Mouse (Mus musculus) liver, embryonic 11.5 days (tissue): ENCODE data around the gene BC049352. TPM values are rescaled to one million over a fixed set of nuclear protein-coding genes. Genes with fewer than 3 reads are reported as not detected.

ENCODE experiments used
- ATAC-seq: fragments of 200-750 bp; cut with Nextera tagmentation; replicated peaks from 2 replicates; pipeline ENCODE4 v1.8.0; 2017; ENCODE audit warnings: moderate number of reproducible peaks, mild to moderate bottlenecking, moderate TSS enrichment, moderate library complexity; ENCODE audit not compliant: low FRiP score
- DNase-seq: peaks from one replicate; pipeline ENCODE4 v3.0.0-alpha.2; 2017; ENCODE audit warnings: low spot score
- H3K27ac ChIP-seq: fragments of 300-500 bp; sonication (generic); 2 replicates; pipeline ENCODE4 v1.5.1; 2014; ENCODE audit warnings: mild to moderate bottlenecking, low read depth, low read length, control low read depth
- H3K27me3 ChIP-seq: fragments of 300-500 bp; sonication (generic); replicated peaks from 2 replicates; pipeline ENCODE4 v1.6.1; 2014; ENCODE audit warnings: low read length, mixed read lengths; ENCODE audit not compliant: control insufficient read depth, insufficient read depth
- H3K36me3 ChIP-seq: fragments of 300-500 bp; sonication (generic); 2 replicates; pipeline ENCODE4 v1.6.1; 2014; ENCODE audit warnings: mild to moderate bottlenecking, low read length, moderate library complexity, mixed read lengths; ENCODE audit not compliant: control insufficient read depth, insufficient read depth
- H3K4me1 ChIP-seq: fragments of 300-500 bp; sonication (generic); replicated peaks from 2 replicates; pipeline ENCODE4 v1.6.1; 2014; ENCODE audit warnings: low read length, mixed read lengths; ENCODE audit not compliant: control insufficient read depth, insufficient read depth
- H3K4me2 ChIP-seq: fragments of 300-500 bp; sonication (generic); 2 replicates; pipeline ENCODE4 v1.6.1; 2014; ENCODE audit warnings: mild to moderate bottlenecking, control low read depth, moderate library complexity
- H3K4me3 ChIP-seq: fragments of 300-500 bp; sonication (generic); 2 replicates; pipeline ENCODE4 v1.5.1; 2014; ENCODE audit warnings: low read depth, low read length, control low read depth
- H3K9ac ChIP-seq: fragments of 300-500 bp; sonication (generic); 2 replicates; pipeline ENCODE4 v1.6.1; 2014; ENCODE audit warnings: low read depth, low read length, control low read depth
- H3K9me3 ChIP-seq: fragments of 300-500 bp; sonication (generic); 2 replicates; pipeline ENCODE4 v1.6.1; 2016; ENCODE audit warnings: low read length, inconsistent platforms, mixed read lengths; ENCODE audit not compliant: control insufficient read depth
- WGBS: fragments of 180-500 bp; shearing (Covaris S2); extraction: QIAGEN DNeasy Blood & Tissue Kit; methylation state at CpG from one replicate; pipeline ENCODE4 v1.1.7; 2014; 5-methylcytosine and 5-hydroxymethylcytosine counted together
- polyA plus RNA-seq: library from polyadenylated mRNA; unstranded; fragments of >200 nt; fragmentation: Nextera tagmentation; extraction: Ambion mirVana; gene quantifications from 2 replicates; pipeline ENCODE4 v1.2.1, GENCODE M21; 2014

BC049352 gene
- polyA plus RNA-seq, 1 experiment from 2014 or later = 0.15 TPM

GRCm38 (mm10) chr9:45201319-45201947, 19.6 kb downstream of the BC049352 start:
- no peak overlapping the region for H3K4me2 ChIP-seq
- no peak for ATAC-seq
- no peak overlapping the region for H3K9ac ChIP-seq
- H3K9me3 ChIP-seq = no peaks in the 10 kb centered on the region
- H3K4me1 ChIP-seq = 0 out of 2 replicates have a peak, but pooled peaks cover 3% of the 10 kb centered on the region
- H3K36me3 ChIP-seq = no peaks in the 10 kb centered on the region
- H3K27me3 ChIP-seq = no peaks in the 10 kb centered on the region
- 71% methylated on average over 5 of the region's 5 CpGs for WGBS
- H3K4me3 ChIP-seq = no peak overlapping the region
- H3K27ac ChIP-seq = no peak overlapping the region
- DNase-seq = no peak

GRCm38 (mm10) chr9:45202021-45202798, 20.4 kb downstream of the BC049352 start:
- Histone ChIP-seq H3K4me1 (0 out of 2 replicates have a peak, but pooled peaks cover 3% of the 10 kb centered on the region), H3K9ac (no peak overlapping the region), H3K27me3 (no peaks in the 10 kb centered on the region), H3K9me3 (no peaks in the 10 kb centered on the region), H3K4me3 (no peak overlapping the region), H3K27ac (no peak overlapping the region), H3K36me3 (no peaks in the 10 kb centered on the region), H3K4me2 (no peak overlapping the region)
- DNase-seq = no peak
- WGBS = 63% methylated on average over 9 of the region's 9 CpGs
- ATAC-seq = no peak

GRCm38 (mm10) chr9:45203797-45204410, 22.1 kb downstream of the BC049352 start, which contains the start of gene Tmprss4:
TSS of gene Tmprss4 (minus strand) at chr9:45204092.
- H3K4me2 ChIP-seq = no peak within 1 kb of the TSS
- H3K27me3 ChIP-seq = no peaks in the 10 kb centered on the region
- H3K9me3 ChIP-seq = no peaks in the 10 kb centered on the region
- ATAC-seq (no peak), DNase-seq (no peak)
- no peak within 1 kb of the TSS for H3K9ac ChIP-seq
- H3K27ac ChIP-seq = no peak within 1 kb of the TSS
- no peaks in the 10 kb centered on the region for H3K36me3 ChIP-seq
- 0 out of 2 replicates have a peak, but pooled peaks cover 3% of the 10 kb centered on the region for H3K4me1 ChIP-seq
- WGBS = 81% methylated on average over 8 of the region's 8 CpGs
- no peak within 1 kb of the TSS for H3K4me3 ChIP-seq

GRCm38 (mm10) chr9:45205143-45205542, 23.3 kb downstream of the BC049352 start:
- 79% methylated on average over 5 of the region's 5 CpGs for WGBS
- H3K9me3 ChIP-seq = no peaks in the 10 kb centered on the region

GRCm38 (mm10) chr9:45206121-45206520, 24.3 kb downstream of the BC049352 start:
- no peak overlapping the region for H3K27ac ChIP-seq
- H3K9me3 ChIP-seq = no peaks in the 10 kb centered on the region
- no peak overlapping the region for H3K4me3 ChIP-seq
- ATAC-seq = no peak
- WGBS = 70% methylated on average over 4 of the region's 4 CpGs
- no peak for DNase-seq
- H3K4me2 ChIP-seq = no peak overlapping the region
- 0 out of 2 replicates have a peak, but pooled peaks cover 3% of the 10 kb centered on the region for H3K4me1 ChIP-seq
- H3K27me3 ChIP-seq = 0 out of 2 replicates have a peak, but pooled peaks cover under 1% of the 10 kb centered on the region
- no peak overlapping the region for H3K9ac ChIP-seq
- no peaks in the 10 kb centered on the region for H3K36me3 ChIP-seq

More at GRCm38 (mm10) chr9:45205143-45205542, 23.3 kb downstream of the BC049352 start:
- H3K4me1 ChIP-seq = 0 out of 2 replicates have a peak, but pooled peaks cover 3% of the 10 kb centered on the region
- H3K4me2 ChIP-seq = no peak overlapping the region
- no peak for DNase-seq
- H3K4me3 ChIP-seq = no peak overlapping the region
- no peak overlapping the region for H3K27ac ChIP-seq
- H3K27me3 ChIP-seq = no peaks in the 10 kb centered on the region
- no peak for ATAC-seq
- no peak overlapping the region for H3K9ac ChIP-seq
- H3K36me3 ChIP-seq = no peaks in the 10 kb centered on the region

GRCm38 (mm10) chr9:45207015-45207743, 25.4 kb downstream of the BC049352 start:
- no peak overlapping the region for H3K4me3 ChIP-seq
- DNase-seq = no peak
- 0 out of 2 replicates have a peak, but pooled peaks cover 3% of the 10 kb centered on the region for H3K4me1 ChIP-seq
- ATAC-seq = no peak
- no peaks in the 10 kb centered on the region for H3K9me3 ChIP-seq
- WGBS = 60% methylated on average over 7 of the region's 7 CpGs
- H3K36me3 ChIP-seq = no peaks in the 10 kb centered on the region
- no peak overlapping the region for H3K27ac ChIP-seq
- 0 out of 2 replicates have a peak, but pooled peaks cover 3% of the 10 kb centered on the region for H3K27me3 ChIP-seq
- no peak overlapping the region for H3K9ac ChIP-seq
- no peak overlapping the region for H3K4me2 ChIP-seq

- Histone ChIP-seq H3K9me3 (no peaks in the 10 kb centered on the region), H3K4me1 (no peaks in the 10 kb centered on the region), H3K9ac (no peak overlapping the region), H3K27ac (no peak overlapping the region), H3K4me2 (no peak overlapping the region), H3K4me3 (no peak overlapping the region), H3K36me3 (no peaks in the 10 kb centered on the region), H3K27me3 (0 out of 2 replicates have a peak, but pooled peaks cover 3% of the 10 kb centered on the region)
- 83% methylated on average over 6 of the region's 6 CpGs for WGBS
- ATAC-seq (no peak), DNase-seq (no peak)
Measured at GRCm38 (mm10) chr9:45212001-45212400, 30.2 kb downstream of the BC049352 start.

GRCm38 (mm10) chr9:45215526-45216179, 33.8 kb downstream of the BC049352 start:
- Histone ChIP-seq H3K36me3 (no peaks in the 10 kb centered on the region), H3K4me2 (no peak overlapping the region), H3K27me3 (0 out of 2 replicates have a peak, but pooled peaks cover 3% of the 10 kb centered on the region), H3K4me1 (0 out of 2 replicates have a peak, but pooled peaks cover 2% of the 10 kb centered on the region), H3K9ac (no peak overlapping the region), H3K27ac (no peak overlapping the region), H3K9me3 (no peaks in the 10 kb centered on the region), H3K4me3 (no peak overlapping the region)
- no peak for ATAC-seq
- no peak for DNase-seq
- WGBS = 59% methylated on average over 11 of the region's 11 CpGs
